Mouse (Mus musculus) monocyte, adult 2 months (primary cell): ENCODE measurements around the gene Cyp27b1.

ENCODE experiments used
- DNase-seq, 2 experiments: peaks; one replicate each; pipeline ENCODE4 v3.0.0; 2022; ENCODE audit warnings: low spot score in 2 of 2, low read depth in 1 of 2

Cyp27b1 gene

DNA sequence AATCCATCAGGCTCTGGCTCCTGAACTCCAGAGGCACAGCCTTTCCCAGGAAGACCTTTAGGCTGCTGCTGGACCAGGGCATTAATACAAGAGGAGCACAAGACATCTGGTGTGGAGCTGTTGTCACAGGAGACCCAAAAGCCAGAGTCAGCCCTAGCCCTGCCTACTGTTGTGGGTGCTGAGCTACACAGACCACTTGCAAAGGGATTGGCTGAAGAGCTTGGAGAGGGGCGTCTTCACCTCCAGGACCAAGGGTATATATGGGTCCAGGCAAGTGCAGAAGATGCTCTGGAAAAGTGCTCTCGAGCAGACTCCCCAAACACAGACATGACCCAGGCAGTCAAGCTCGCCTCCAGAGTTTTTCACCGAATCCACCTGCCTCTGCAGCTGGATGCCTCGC is at the start of gene Cyp27b1:
Gene Cyp27b1, plus strand, starts transcription at position 297 of the 400 bp plus-strand sequence.
- no peak for DNase-seq

DNA sequence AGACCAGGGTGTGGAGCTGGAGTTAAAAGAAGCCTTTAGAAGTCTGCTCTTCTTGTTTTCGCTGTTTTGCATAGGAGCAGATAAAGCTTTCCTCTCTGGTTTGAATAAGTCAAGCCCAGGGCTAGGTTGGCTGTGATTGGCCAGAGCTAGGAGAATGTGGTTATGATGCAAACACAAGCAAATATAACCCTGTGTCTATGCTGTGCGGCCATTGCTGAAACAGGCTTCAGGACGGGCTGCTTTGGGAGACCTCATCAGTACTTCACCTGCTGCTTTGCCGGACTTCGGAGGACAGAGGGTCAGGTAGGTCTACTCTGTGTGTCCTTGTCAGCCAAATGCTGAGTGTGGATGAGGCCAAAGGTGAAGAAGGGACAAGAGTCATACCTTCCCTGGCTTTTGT is 47.5 kb upstream of the Cyp27b1 start, which contains the start of gene Avil:
Gene Avil, plus strand, starts transcription at position 181 of the 400 bp plus-strand sequence.
- DNase-seq = no peak

DNA sequence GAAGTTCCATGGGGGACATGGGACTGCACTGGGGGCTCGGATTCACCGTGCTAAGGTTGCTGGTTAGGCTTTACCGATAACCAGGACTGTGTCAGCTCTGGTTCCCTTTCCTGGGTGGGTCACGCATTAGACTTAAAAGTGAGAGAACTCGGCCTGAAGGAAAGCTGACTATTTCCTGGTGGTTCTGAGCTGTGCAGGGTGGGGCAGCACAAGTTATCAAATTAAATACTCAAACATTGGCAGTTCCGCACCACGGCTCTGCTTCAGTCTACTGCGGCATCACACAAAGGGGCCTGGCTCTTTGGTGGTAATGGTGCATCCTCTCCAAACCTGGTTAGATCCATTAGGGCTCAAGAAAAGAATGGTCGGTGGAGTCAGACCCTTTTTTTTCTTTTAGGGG is 46.8 kb upstream of the Cyp27b1 start:
- DNase-seq = no peak

DNA sequence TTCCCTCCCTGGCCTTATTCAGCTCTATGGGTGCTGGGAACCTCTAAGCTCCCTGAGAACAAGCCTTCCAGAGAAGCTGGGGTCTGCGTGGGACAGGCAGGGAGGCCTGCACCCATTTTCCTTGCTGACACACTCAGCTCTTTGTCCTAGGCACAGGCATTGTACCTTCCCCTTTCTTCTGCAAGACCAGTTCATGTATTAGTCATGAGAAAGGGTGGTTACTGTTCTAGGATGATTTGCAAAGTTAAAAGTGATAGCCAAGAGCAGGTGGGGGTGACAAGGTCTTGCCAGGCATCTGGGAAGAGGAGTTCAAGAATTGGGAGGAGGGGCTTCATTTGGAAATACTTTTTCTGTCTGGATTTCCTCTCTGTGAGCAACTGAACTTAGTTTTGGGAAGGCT is 46.0 kb upstream of the Cyp27b1 start:
- DNase-seq = no peak

DNA sequence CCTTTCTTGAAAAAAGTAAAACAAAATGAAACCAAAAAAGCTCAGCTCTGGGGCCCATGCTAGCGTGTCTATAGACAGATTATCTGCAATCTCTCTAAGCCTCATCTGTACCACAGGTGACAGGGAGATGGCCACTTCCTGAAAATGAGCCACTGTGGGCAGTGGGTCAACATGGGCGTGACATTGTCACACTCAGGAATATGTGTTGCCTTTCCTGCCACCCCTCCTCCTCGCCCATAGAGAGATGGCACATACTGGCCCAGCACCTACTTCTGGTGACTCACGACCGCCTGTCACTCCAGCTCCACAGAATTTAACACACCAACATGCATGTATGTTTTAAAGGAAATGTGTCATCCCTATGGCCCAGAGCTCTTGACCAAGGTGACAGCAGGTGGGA is 45.3 kb upstream of the Cyp27b1 start:
- no peak for DNase-seq

DNA sequence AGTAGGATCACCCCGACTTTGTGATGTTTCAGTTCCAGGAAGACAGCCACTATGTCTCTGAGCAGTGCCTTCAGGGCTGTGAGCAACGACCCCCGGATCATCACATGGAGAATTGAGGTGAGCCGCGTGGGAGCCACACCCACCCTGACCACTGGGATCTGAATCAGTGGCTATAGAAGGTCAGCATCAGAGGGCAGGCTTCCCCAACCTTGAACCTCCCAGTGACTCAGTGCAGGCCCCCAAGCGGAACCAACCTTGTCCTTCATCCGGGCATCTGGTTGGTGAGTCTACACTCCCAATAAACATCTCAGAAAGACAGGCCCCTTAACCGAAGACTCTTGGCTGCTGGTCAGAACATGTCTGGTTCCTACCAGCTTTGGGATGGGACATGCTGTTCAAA is 44.7 kb upstream of the Cyp27b1 start:
- no peak for DNase-seq

DNA sequence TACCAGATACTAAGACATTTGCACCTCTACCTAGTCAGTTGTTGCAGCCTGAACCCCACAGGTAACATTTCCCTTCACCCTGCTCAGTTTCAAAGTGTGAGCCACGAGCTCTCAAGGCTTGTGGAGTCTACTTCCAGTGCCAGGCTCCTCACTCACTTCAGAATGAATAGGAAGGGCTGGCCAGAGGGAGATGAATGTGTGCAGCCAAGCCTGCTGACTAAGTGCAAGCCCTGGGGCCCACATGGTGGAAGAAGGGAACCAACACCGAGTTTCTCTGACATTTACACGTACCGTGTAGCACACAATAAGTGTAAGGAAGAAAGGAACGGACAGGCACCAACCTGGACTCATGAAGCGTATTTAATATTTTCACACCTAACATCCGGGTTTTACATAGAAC is 44.2 kb upstream of the Cyp27b1 start:
- DNase-seq = no peak

DNA sequence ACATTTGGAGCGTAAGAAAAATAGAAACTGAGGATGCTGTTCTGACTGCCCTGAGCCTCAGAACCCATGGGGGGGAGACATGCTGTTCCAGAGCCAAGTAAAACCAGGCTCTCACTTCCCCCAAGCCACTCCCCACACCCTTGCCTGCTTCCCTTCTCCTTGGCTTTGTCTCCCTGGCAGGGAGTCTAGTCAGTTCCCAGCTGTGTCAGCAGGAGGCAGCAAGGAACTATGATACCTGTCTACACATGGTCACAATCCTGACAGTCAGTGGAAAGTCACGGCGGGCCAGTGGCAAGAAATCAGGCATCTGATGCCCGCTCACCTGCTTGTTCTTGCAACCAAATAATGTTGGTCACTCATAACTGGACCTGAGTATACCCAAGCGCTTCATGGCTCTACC is 31.6 kb upstream of the Cyp27b1 start:
- peak in 1 of 2 experiments; percentile 14 for DNase-seq

DNA sequence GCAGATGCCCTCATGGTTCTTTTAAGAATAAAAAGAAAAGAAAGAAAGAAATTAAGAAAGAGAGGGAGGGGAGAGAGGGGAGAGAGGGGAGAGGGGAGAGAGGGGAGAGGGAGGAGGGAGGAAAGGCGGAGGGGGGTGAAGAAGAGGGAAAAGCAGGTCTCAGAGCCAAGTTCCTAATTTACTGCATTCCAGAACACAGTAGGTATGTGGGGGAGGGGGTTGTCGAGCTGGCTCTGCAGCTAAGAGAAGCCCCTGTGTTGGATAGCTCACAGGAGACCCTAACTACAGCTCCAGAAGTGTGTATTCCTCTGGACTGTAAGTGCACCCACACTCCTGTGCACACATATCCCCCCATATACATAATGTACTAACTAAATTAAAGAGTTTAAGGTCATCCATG is 31.0 kb upstream of the Cyp27b1 start:
- no peak for DNase-seq

DNA sequence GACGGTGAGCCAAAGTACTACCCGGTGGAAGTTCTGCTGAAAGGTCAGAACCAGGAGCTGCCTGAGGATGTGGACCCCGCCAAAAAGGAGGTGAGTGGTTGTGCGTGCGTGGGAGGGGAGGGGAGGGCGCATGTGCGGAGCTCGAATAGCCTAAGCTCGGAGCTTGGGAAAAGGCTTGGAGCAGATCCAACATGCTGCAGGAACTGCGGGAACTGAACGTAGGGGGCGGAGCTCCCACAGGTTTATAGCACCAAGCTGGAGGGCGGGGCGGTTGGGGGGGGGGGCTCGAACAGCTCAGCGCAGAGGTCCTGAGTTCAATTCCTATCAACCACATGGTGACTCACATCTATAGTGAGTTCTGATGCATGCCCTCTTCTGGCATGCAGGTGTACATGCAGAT is 29.6 kb upstream of the Cyp27b1 start:
- no peak for DNase-seq

DNA sequence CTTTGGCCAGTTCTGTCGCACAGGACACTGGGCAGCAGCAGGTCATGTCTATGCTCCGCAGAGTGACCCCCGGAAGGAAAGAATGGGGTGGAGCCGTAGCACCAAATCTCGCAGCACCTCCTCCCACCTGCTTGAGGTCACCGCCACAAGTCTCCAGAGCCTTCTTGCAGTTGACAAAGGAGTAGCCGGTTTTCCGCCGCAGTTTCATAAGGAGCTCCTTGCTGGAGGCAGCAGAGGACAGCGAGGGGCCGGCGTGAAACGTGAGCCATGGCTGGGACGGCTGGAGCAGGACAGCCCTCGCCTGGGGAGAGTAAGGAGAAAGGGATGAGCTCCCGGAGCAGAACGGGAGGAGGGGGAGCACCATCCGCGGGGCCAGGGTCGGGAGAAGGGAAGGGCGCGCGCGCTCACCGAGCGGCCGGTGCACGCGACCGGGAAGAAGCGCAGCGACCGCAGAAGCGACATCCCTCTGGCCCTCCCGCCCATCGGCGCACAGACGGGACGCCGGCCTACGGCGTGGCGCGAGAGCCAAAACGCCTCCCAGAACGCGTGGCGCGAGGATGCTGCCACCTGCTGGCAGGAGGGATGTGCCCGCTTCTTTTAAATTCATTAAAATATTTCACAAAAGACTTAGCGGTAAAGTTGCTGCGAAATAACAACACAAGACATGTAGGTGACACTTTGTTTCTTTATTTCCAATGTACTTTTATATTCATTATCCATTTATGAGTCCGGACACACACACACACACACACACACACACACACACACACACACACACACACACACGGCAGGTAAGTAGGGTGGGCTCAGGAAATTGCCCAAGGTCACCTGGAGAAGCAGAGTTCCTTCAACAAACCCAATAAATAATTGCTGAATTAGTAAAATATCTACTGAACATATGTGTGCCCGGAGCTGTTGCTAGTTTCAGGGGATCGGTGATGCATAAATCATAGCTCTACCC is 17.4 kb upstream of the Cyp27b1 start, which contains the start of gene Tsfm:
Gene Tsfm, minus strand, starts transcription at position 505 of the 961 bp plus-strand sequence.
- peak; percentile 67 to 81 for DNase-seq

DNA sequence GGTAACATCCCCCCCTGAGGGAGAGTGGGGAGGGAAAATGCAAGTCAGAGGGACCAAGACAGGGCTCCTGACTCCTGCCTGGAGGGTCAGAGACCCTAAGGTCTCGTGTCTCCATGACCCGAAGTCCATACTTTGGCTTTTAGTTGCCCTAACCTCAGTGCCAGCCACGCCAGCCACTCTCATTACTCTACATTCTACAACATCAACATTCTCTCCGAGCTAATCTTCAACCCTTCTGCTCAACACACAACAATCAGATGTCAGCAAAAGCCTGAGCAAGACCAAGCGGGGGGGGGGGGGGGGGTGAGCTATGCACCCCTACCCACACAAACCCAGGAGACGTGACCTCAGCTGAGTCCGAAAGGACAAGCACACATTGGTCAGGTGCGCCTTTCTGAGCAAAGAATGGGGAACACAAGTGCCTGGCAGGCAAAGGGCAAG is 14.7 kb upstream of the Cyp27b1 start:
- DNase-seq = no peak

DNA sequence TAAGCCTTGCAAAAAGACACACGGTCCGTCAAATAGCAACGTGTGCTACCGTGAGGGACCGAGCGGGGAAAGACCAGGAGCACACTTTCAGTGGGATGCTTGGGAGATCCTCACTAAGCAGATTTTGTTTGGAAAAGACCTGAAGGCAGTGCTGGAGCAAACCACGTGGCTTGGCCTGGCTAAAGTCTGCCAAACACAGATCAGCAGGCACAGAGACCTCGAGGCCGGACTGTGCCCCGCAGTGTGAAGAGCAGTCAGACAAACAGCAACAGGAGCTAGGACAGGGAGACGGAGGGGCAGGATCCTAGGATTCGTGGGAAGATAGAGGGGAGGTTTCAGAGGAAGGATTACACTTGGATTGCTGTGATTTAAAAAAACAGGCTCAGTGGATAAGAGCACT is 11.8 kb upstream of the Cyp27b1 start:
- no peak for DNase-seq

DNA sequence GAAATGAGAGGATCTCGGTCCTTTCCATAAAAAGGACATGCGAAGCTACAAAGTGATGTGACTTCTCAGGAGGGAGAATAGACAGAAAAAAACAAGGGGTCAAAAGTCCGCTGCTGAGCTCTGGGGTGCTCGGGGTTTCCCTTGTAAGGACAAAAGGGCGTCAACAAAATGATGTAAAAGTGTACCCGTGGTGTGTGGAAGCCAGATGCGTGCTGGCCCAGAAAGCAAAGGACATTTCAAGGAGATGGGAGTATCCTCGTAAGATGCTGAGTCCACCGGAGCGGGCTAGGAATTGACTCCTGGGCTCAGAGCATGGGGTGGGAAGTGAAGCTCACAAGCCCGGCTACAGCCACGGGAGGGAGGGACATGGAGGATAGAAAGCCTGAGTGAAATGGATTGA is 10.4 kb upstream of the Cyp27b1 start:
- DNase-seq = no peak

DNA sequence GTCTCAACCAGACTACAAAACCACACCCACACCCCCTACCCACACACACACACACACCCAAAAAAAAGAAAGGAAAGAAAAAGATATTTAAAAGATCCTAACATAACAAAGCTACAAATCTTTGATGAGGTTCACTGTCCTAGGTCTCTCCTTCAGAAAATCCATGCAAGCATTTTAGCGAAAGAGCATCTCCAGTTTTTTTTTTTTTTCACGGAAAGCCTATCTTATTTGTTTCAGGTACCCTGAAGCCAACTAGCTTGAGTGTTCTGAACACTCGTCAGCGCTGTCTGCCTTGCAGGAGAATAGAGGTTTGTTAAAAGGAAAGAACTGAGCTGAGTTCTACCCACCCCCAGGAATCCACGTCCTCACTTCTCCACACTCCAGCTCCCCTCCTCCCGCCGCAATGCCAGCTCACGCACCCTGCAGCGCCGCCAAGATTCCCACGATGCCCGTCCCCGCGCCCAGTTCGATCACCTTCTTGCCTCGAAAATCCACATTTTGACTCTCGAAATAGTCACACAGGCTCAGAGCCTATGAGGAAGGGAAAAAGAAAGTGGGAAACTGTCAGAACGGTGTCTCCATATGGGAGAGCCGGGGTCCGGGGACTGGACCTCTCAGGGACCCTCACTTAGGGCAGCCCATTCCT is 7.4 kb upstream of the Cyp27b1 start:
- no peak for DNase-seq

DNA sequence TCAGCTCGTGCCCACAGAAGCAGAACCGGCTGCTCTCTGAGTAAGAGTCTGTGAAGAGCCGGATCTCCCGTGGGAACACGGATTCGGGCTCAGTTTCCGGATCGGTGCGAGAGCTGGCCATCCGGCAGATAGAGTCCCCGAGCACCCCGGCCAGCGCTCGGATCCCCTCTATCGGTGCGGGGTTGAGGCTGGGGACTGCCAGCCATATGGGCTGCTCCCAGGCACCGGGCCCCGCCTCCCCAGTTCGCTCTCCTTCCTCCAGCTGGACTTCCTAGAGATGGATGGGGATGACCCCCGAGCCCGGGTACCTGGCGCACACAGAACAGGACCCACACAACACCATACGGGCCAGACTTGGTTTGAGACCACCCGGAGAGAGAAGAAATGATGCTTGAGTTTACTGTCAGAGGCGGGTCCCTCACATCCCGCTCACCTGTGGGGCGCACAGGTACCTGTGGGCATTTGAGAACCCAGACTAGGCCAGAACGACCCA is 6.7 kb upstream of the Cyp27b1 start, which contains the start of the genes Mettl1 and Eef1akmt3:
Gene Mettl1, plus strand, starts transcription at position 141 of the 493 bp plus-strand sequence.
Gene Eef1akmt3, minus strand, starts transcription at position 240 of the 493 bp plus-strand sequence.
- no peak for DNase-seq

DNA sequence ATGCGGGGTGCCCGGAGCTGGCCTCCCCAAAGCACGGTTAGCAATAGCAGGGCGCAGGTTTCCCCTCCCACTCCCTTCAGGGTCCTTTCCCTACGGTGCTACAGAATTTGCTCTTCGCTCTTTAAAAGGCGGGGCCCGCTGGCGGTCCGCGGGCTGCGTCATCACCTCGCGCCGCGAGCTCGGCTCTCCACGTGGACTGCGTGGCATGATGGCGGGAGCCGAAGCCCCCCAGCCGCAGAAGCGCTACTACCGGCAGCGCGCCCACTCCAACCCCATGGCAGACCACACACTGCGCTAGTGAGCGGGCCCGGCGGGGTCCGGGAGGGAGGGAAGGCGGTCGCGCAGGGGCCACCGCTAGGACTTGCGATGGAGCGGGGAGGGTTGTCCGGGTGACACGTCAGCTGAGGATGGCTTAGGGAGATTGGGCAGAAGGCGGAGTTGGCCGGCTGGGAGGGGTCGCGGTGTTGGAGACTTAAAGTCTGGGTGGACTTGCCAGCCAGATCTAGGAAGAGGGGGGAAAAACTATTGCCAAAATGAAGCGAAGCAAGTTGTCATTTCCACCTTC is 6.2 kb upstream of the Cyp27b1 start:
- DNase-seq = peak; percentile 48 to 79

DNA sequence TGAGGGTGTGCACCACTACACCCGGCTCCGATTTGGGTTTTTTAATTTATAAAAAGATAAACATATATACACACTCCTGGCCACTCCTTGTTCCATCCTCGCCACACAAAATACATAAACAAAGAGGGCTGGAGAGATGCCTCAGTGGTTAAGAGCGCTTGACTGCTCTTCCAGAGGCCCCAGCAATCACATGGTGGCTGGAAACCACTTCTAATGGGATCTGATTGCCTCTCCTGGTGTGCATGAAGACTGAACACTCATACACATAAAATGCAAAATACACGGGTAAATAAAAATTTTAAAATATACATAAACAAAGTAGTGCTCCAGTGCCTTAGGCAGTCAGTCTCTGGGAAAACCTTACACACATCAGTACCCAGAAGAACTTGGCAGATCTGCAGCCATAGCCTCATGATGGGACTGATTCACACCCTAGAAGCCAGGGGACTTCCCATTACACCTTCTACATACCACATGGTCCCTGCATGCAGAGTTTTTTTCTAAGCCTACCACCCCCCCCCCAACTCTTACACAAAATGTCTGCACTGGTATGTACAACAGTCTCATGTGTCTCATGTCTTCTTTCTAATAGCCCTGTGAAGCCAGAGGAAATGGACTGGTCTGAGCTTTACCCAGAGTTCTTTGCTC is 5.5 kb upstream of the Cyp27b1 start:
- DNase-seq = no peak

DNA sequence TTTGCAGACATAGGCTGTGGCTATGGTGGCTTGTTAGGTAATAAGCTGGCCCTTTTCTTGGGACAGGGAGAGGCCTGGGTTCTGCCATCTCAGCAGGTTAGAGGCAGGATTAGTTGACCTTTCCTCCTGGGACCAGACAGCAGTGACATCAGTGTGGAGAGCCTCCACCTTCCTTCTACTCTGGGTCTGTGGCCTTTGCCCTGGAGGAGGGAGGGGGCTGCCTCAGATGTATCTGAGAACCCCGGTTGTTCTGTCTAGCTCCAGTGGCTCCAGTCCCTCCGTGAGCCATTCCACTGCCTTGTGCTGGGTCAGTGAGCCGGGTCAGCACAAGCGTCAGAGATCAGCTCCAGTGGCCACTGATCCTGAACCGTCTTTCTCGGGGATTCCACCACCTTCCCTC is 4.9 kb upstream of the Cyp27b1 start:
- DNase-seq = no peak

DNA sequence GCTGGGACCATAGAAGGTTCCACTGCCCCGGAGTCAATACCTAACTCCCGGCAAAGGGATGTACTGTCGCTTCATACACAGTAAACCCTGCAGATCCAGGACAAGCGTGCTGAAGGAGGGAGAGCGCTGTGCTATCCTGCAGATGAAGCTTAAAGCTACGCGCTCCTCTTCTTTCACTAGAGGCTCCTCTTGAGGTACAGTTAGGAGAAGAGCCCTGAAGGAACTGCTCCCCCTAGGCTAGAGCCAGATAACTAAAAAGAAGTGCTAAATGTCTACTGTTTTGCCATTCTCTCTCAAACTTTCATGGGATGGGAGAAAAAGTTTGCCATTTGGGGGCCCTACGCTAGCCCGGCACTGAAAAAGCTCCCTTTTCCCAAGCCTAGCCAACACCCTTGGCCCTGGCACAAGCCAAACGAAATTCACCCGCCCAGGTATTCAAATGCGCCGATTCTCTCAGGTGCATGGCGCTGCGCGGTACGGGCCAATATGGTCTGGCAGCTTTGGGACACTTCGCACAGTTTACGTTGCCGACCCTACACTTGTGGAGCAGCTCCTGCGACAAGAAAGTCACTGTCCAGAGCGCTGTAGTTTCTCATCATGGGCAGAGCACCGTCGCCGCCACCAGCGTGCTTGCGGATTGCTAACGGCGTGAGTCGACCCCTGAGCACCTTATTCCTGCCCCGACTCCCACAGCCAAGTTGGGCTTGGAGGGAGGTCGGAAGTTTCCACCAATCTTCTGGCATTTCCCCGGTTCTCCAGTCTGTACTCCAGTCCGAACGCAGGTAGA is 751 bp downstream of the Cyp27b1 start:
- no peak for DNase-seq
